Mouse (Mus musculus) limb, embryonic 12.5 days (tissue): Measurements from ENCODE around the gene Tbc1d14. TPM values are rescaled to one million over a fixed set of nuclear protein-coding genes. Genes with fewer than 3 reads are reported as not detected.
A peak's percentile ranks its signal among the peaks of the same experiment; 100 is the strongest.

Experiments used
- ATAC-seq: fragments of 200-750 bp; cut with Nextera tagmentation; 2 replicates; pipeline ENCODE4 v1.8.0; 2017; ENCODE audit warnings: low read depth, moderate TSS enrichment; ENCODE audit not compliant: insufficient number of reproducible peaks, insufficient read depth, low FRiP score, low TSS enrichment
- H3K27ac ChIP-seq: fragments of 300-500 bp; sonication (generic); 2 replicates; pipeline ENCODE4 v1.5.1; 2016; ENCODE audit warnings: mild to moderate bottlenecking, moderate library complexity
- H3K27me3 ChIP-seq: fragments of 300-500 bp; sonication (generic); 2 replicates; pipeline ENCODE4 v1.6.1; 2016; ENCODE audit warnings: mild to moderate bottlenecking, moderate library complexity
- H3K36me3 ChIP-seq: fragments of 300-500 bp; sonication (generic); 2 replicates; pipeline ENCODE4 v1.6.1; 2016; ENCODE audit warnings: mild to moderate bottlenecking, moderate library complexity
- H3K4me1 ChIP-seq: fragments of 300-500 bp; sonication (generic); replicated peaks from 2 replicates; pipeline ENCODE4 v1.6.1; 2016
- H3K4me2 ChIP-seq: fragments of 300-500 bp; sonication (generic); 2 replicates; pipeline ENCODE4 v1.6.1; 2016; ENCODE audit warnings: mild to moderate bottlenecking, moderate library complexity
- H3K4me3 ChIP-seq: fragments of 300-500 bp; sonication (generic); replicated peaks from 2 replicates; pipeline ENCODE4 v1.5.1; 2016; ENCODE audit warnings: mild to moderate bottlenecking
- H3K9ac ChIP-seq: fragments of 300-500 bp; sonication (generic); replicated peaks from 2 replicates; pipeline ENCODE4 v1.6.1; 2016; ENCODE audit warnings: mild to moderate bottlenecking, moderate library complexity
- H3K9me3 ChIP-seq: fragments of 300-500 bp; sonication (generic); 2 replicates; pipeline ENCODE4 v1.6.1; 2016; ENCODE audit warnings: mild to moderate bottlenecking, moderate library complexity
- WGBS: fragments of 180-500 bp; shearing (Covaris S2); methylation state at CpG from one replicate; pipeline ENCODE4 v1.1.7; 2016; 5-methylcytosine and 5-hydroxymethylcytosine counted together
- polyA plus RNA-seq: library from polyadenylated mRNA; unstranded; fragments of >200 nt; fragmentation: Nextera tagmentation; extraction: Ambion mirVana; gene quantifications from 2 replicates; pipeline ENCODE4 v1.2.1, GENCODE M21; 2016

The Tbc1d14 gene
- polyA plus RNA-seq, 1 experiment from 2014 or later, result 42.3 TPM

- no peaks in the 10 kb centered on the region for H3K27me3 ChIP-seq
- H3K9ac ChIP-seq, result peak overlapping the region; percentile 83
- WGBS, result 1% methylated on average over 5 of the region's 5 CpGs
- H3K4me3 ChIP-seq, result peak overlapping the region; percentile 79
- H3K27ac ChIP-seq, result peak overlapping the region; percentile 80
- H3K4me2 ChIP-seq, result peak overlapping the region; percentile 86
- H3K36me3 ChIP-seq, result peaks cover 4% of the 10 kb centered on the region; the same call in 1 of the 2 replicates
- no peaks in the 10 kb centered on the region for H3K9me3 ChIP-seq
- H3K4me1 ChIP-seq, result peaks cover 15% of the 10 kb centered on the region
- no peak for ATAC-seq
Measured at GRCm38 (mm10) chr5:36529698-36530097, 63.4 kb downstream of the Tbc1d14 start.

- no peak overlapping the region for H3K4me2 ChIP-seq
- WGBS, result 91% methylated on average over 2 of the region's 2 CpGs
Measured at GRCm38 (mm10) chr5:36526921-36527320, 66.2 kb downstream of the Tbc1d14 start.

GRCm38 (mm10) chr5:36526274-36526673, 66.8 kb downstream of the Tbc1d14 start:
- no peaks in the 10 kb centered on the region for H3K9me3 ChIP-seq
- ATAC-seq, result no peak
- H3K4me3 ChIP-seq, result no peak overlapping the region
- H3K9ac ChIP-seq, result no peak overlapping the region
- peaks cover 35% of the 10 kb centered on the region for H3K36me3 ChIP-seq
- peaks cover 15% of the 10 kb centered on the region for H3K4me1 ChIP-seq
- H3K4me2 ChIP-seq, result no peak overlapping the region
- WGBS, result 83% methylated on average over 5 of the region's 5 CpGs
- H3K27me3 ChIP-seq, result no peaks in the 10 kb centered on the region
- H3K27ac ChIP-seq, result no peak overlapping the region

More at GRCm38 (mm10) chr5:36526921-36527320, 66.2 kb downstream of the Tbc1d14 start:
- H3K4me3 ChIP-seq, result no peak overlapping the region
- H3K9me3 ChIP-seq, result no peaks in the 10 kb centered on the region
- no peak overlapping the region for H3K9ac ChIP-seq
- ATAC-seq, result no peak
- no peaks in the 10 kb centered on the region for H3K27me3 ChIP-seq
- peaks cover 28% of the 10 kb centered on the region for H3K36me3 ChIP-seq
- H3K27ac ChIP-seq, result no peak overlapping the region
- H3K4me1 ChIP-seq, result peaks cover 15% of the 10 kb centered on the region

- H3K4me2 ChIP-seq, result no peak overlapping the region
- no peak for ATAC-seq
- H3K9ac ChIP-seq, result no peak overlapping the region
- no peak overlapping the region for H3K4me3 ChIP-seq
- H3K4me1 ChIP-seq, result peaks cover 15% of the 10 kb centered on the region
- no peak overlapping the region for H3K27ac ChIP-seq
- H3K27me3 ChIP-seq, result no peaks in the 10 kb centered on the region
- H3K36me3 ChIP-seq, result peaks cover 45% of the 10 kb centered on the region
- H3K9me3 ChIP-seq, result no peaks in the 10 kb centered on the region
- 74% methylated on average over 2 of the region's 2 CpGs for WGBS
Measured at GRCm38 (mm10) chr5:36525216-36525615, 67.9 kb downstream of the Tbc1d14 start.

GRCm38 (mm10) chr5:36523219-36523703, 69.8 kb downstream of the Tbc1d14 start:
- WGBS, result 89% methylated on average over 5 of the region's 5 CpGs

GRCm38 (mm10) chr5:36522782-36523181, 70.3 kb downstream of the Tbc1d14 start:
- Histone ChIP-seq H3K4me2 (no peak overlapping the region), H3K27ac (no peak overlapping the region), H3K27me3 (no peaks in the 10 kb centered on the region), H3K9ac (no peak overlapping the region), H3K36me3 (peaks cover 69% of the 10 kb centered on the region), H3K9me3 (no peaks in the 10 kb centered on the region), H3K4me3 (no peak overlapping the region), H3K4me1 (no peaks in the 10 kb centered on the region)
- no peak for ATAC-seq
- 85% methylated on average over 2 of the region's 2 CpGs for WGBS

More at GRCm38 (mm10) chr5:36523219-36523703, 69.8 kb downstream of the Tbc1d14 start:
- Histone ChIP-seq H3K27me3 (no peaks in the 10 kb centered on the region), H3K36me3 (peaks cover 64% of the 10 kb centered on the region), H3K27ac (no peak overlapping the region), H3K9me3 (no peaks in the 10 kb centered on the region), H3K4me2 (no peak overlapping the region), H3K9ac (no peak overlapping the region), H3K4me3 (no peak overlapping the region), H3K4me1 (no peaks in the 10 kb centered on the region)
- no peak for ATAC-seq

GRCm38 (mm10) chr5:36519751-36520150, 73.3 kb downstream of the Tbc1d14 start:
- H3K27me3 ChIP-seq, result no peaks in the 10 kb centered on the region
- no peak overlapping the region for H3K27ac ChIP-seq
- WGBS, result 84% methylated on average over 3 of the region's 3 CpGs
- no peak overlapping the region for H3K4me3 ChIP-seq
- H3K36me3 ChIP-seq, result peaks cover 95% of the 10 kb centered on the region
- no peak for ATAC-seq
- no peak overlapping the region for H3K4me2 ChIP-seq
- H3K9me3 ChIP-seq, result no peaks in the 10 kb centered on the region
- H3K9ac ChIP-seq, result no peak overlapping the region
- H3K4me1 ChIP-seq, result no peaks in the 10 kb centered on the region

- H3K27ac ChIP-seq, result no peak overlapping the region
- H3K36me3 ChIP-seq, result peaks cover 94% of the 10 kb centered on the region
- no peaks in the 10 kb centered on the region for H3K4me1 ChIP-seq
- no peak for ATAC-seq
- no peaks in the 10 kb centered on the region for H3K9me3 ChIP-seq
- no peak overlapping the region for H3K4me2 ChIP-seq
- no peak overlapping the region for H3K4me3 ChIP-seq
- H3K9ac ChIP-seq, result no peak overlapping the region
- 74% methylated on average over 3 of the region's 3 CpGs for WGBS
- H3K27me3 ChIP-seq, result no peaks in the 10 kb centered on the region
Measured at GRCm38 (mm10) chr5:36517596-36517995, 75.5 kb downstream of the Tbc1d14 start.

- H3K27me3 ChIP-seq, result no peaks in the 10 kb centered on the region
- no peaks in the 10 kb centered on the region for H3K9me3 ChIP-seq
- H3K27ac ChIP-seq, result no peak overlapping the region
- H3K9ac ChIP-seq, result no peak overlapping the region
- peaks cover 95% of the 10 kb centered on the region for H3K36me3 ChIP-seq
- no peak for ATAC-seq
- no peak overlapping the region for H3K4me3 ChIP-seq
- no peak overlapping the region for H3K4me2 ChIP-seq
- WGBS, result 87% methylated on average over 5 of the region's 5 CpGs
- no peaks in the 10 kb centered on the region for H3K4me1 ChIP-seq
Measured at GRCm38 (mm10) chr5:36515558-36515957, 77.5 kb downstream of the Tbc1d14 start.

GRCm38 (mm10) chr5:36515126-36515525, 78.0 kb downstream of the Tbc1d14 start:
- Histone ChIP-seq H3K4me3 (no peak overlapping the region), H3K9ac (no peak overlapping the region), H3K4me2 (no peak overlapping the region), H3K27ac (no peak overlapping the region), H3K36me3 (peaks cover 95% of the 10 kb centered on the region), H3K27me3 (no peaks in the 10 kb centered on the region), H3K9me3 (no peaks in the 10 kb centered on the region), H3K4me1 (no peaks in the 10 kb centered on the region)
- ATAC-seq, result no peak
- WGBS, result 97% methylated on average over 1 of the region's 1 CpGs

GRCm38 (mm10) chr5:36510956-36511355, 82.1 kb downstream of the Tbc1d14 start:
- Histone ChIP-seq H3K27ac (no peak overlapping the region), H3K4me1 (no peaks in the 10 kb centered on the region), H3K9me3 (no peaks in the 10 kb centered on the region), H3K9ac (no peak overlapping the region), H3K4me3 (no peak overlapping the region), H3K4me2 (no peak overlapping the region), H3K36me3 (peaks cover 90% of the 10 kb centered on the region), H3K27me3 (no peaks in the 10 kb centered on the region)
- WGBS, result 98% methylated on average over 2 of the region's 2 CpGs
- no peak for ATAC-seq

- H3K27ac ChIP-seq, result no peak overlapping the region
- WGBS, result 93% methylated on average over 10 of the region's 10 CpGs
- H3K9me3 ChIP-seq, result no peaks in the 10 kb centered on the region
- ATAC-seq, result no peak
- no peak overlapping the region for H3K4me3 ChIP-seq
- H3K27me3 ChIP-seq, result no peaks in the 10 kb centered on the region
- H3K4me1 ChIP-seq, result no peaks in the 10 kb centered on the region
- H3K36me3 ChIP-seq, result peaks cover 95% of the 10 kb centered on the region
- H3K9ac ChIP-seq, result no peak overlapping the region
- H3K4me2 ChIP-seq, result no peak overlapping the region
Measured at GRCm38 (mm10) chr5:36508351-36508750, 84.7 kb downstream of the Tbc1d14 start.
